Mouse (Mus musculus) lung, adult 10 weeks (tissue): Measurements from ENCODE around the gene BB287469. TPM values are rescaled to one million over a fixed set of nuclear protein-coding genes. Genes with fewer than 3 reads are reported as not detected.

Experiments used
- polyA plus RNA-seq: library from polyadenylated mRNA; stranded (reverse); fragments of 350-450 nt; fragmentation: Illumina TruSeq; extraction: RNeasy Lipid Tissue Mini Kit (QIAGEN cat#74804); gene quantifications from one replicate; pipeline ENCODE4 v1.2.3, GENCODE M21; 2014; ENCODE audit warnings: low read depth, low replicate concordance; ENCODE audit not compliant: insufficient read depth

Gene BB287469
- polyA plus RNA-seq = not detected

DNA sequence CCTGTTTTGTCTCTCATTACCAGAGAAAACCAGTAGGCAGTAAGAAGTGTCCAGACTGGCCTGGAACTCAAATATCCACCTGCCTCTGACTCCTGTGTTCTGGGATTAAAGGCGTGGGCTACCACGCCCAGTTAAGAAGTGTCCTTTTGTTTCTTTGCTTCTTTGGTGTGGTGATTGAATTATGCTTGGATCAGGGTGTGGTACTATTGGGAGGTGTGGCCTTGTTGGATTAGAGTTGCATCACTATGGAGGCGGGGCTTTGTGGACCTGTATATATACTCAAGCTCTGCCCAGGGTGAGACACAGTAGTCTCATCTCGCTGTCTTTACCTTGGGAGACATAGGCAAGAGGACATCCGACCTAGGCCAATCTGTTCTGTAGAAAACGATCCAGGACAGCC lies at the start of gene BB287469:
Gene BB287469, plus strand, starts transcription at position 301 of the 400 bp plus-strand sequence.

GRCm38 (mm10) chr12:87775655-87776054 lies 40.7 kb upstream of the BB287469 start, which contains the start of gene Gm21319:
Gm21319 (minus strand) TSS chr12:87775755.

GRCm38 (mm10) chr12:87795212-87795611 lies 21.2 kb upstream of the BB287469 start, which contains the start of gene Gm21936:
Gm21936 (plus strand) TSS chr12:87795512.

DNA sequence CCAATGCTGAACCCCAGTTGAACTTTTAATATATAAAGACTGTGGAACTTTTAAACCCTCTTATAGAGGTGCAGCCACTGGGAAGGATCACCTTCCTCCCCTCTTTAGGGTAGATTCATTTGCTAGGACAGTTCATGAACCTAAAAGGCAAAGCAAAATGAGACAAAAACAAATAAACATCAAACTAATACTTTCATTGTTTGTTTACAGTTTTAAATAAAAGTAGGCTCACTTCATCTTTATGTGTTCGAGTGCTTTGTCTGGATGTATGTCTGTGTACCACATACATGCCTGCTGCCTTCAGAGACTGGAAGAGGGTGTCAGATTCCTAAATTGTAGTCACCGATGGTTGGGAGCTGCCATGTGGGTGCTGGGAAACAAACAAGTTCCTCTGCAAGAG lies 25.9 kb downstream of the BB287469 start, which contains the start of gene Gm2001:
Gene Gm2001, minus strand, starts transcription at position 101 of the 400 bp plus-strand sequence.

Other genes starting within 250 kb of the BB287469 start
- gene Oog1, start 213.9 kb upstream of the BB287469 start, polyA plus RNA-seq = not detected
- gene Gm4027, start 197.7 kb upstream of the BB287469 start, polyA plus RNA-seq = not detected
- not detected for gene Gm16381, start 172.0 kb upstream of the BB287469 start, polyA plus RNA-seq
- gene Gm21319, start 40.8 kb upstream of the BB287469 start, polyA plus RNA-seq = not detected
- not detected for gene Gm21936, start 21.1 kb upstream of the BB287469 start, polyA plus RNA-seq
- gene Gm2001, start 25.8 kb downstream of the BB287469 start, polyA plus RNA-seq = not detected
- gene Gm2016, start 57.5 kb downstream of the BB287469 start, polyA plus RNA-seq = not detected
- not detected for gene Gm2022, start 78.8 kb downstream of the BB287469 start, polyA plus RNA-seq
- not detected for gene Gm2035, start 103.3 kb downstream of the BB287469 start, polyA plus RNA-seq
- gene Gm2042, start 137.5 kb downstream of the BB287469 start, polyA plus RNA-seq = not detected
- not detected for gene Gm2075, start 195.3 kb downstream of the BB287469 start, polyA plus RNA-seq
- gene Gm6803, start 202.2 kb downstream of the BB287469 start, polyA plus RNA-seq = not detected
- gene Gm2056, start 210.4 kb downstream of the BB287469 start, polyA plus RNA-seq = not detected